In the genomic region with DNA sequence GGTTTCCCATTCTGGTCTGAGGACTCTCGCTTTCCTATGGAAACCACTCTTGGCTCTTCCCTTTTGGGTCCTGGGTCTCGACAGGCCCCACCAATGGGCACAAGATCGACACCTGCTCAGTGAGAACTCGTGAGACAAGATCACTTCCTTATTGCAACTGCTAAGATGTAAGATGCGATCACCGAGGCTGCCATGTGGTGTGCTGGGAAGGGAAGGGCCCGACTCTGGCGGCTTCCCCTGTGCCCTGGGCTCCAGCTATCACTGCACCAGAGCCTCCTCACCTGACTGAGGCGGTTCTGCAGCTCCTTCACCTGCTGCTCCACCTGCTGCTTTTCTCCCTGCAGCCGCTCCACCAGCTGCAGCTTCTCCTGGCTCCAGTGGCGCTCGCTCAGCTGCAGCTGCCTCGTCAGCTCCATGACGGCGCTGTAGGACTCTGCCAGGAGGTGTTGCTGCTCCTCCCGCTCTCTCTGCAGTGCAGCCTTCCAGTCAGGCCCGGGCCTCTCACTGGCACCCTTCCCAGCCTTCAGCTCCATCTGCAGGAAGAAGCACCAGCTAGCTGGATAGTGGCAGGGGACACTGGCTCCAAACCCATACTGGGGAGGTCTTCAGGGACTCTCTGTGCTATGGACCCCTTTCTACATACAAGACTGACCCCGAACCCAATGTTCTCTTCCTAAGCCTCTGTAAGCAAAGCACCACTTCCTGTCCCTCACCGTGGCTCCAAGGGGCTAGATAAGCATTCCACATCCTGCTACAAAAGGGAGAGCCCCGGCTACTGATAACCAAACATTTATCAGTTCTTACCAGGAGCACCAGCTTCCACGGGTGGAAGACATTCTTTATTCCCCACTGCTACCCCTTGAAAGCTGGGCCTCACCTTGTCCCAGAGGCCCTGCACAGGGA, we compare ENCODE assay signal across 9 mouse cellular contexts. TPM values are rescaled to one million over a fixed set of nuclear protein-coding genes. Genes with fewer than 3 reads are reported as not detected.
A peak's percentile ranks its signal among the peaks of the same experiment; 100 is the strongest.
DNase-seq lines count a peak whose midpoint lies in the region; ATAC-seq lines count a peak whose summit lies in the region.
"Had no signal": no experiment of that assay in that cellular context is flagged by ENCODE, and none has a peak within 500 bp of the region (broad histone marks: within the 10 kb centered on the region; RNA-seq: fewer than 3 reads in every experiment).

No protein-coding gene starts in this region.

- H3K4me3 ChIP-seq in embryonic facial prominence, embryonic 10.5 days = peak overlapping the region; percentile 16; the same call in 1 of the 2 replicates
- H3K4me3 ChIP-seq in intestine, embryonic 15.5 days (replicated peaks) = no peak overlapping the region
- H3K4me3 ChIP-seq: myocyte had no signal

- H3K4me1 ChIP-seq in embryonic facial prominence, embryonic 10.5 days = no peaks in the 10 kb centered on the region
- H3K4me1 ChIP-seq in intestine, embryonic 15.5 days (replicated peaks) = no peaks in the 10 kb centered on the region

- peak; percentile 55; the same call in 1 of the 2 replicates for ATAC-seq in intestine, embryonic 15.5 days
- no peak for ATAC-seq in activated CD4-positive, CD25-positive, alpha-beta regulatory T cell, adult 4 months
- no peak for ATAC-seq in inflammation-experienced regulatory T-cells, adult 6 months

- H3K27ac ChIP-seq in embryonic facial prominence, embryonic 10.5 days (replicated peaks) = no peak overlapping the region
- no peak overlapping the region for H3K27ac ChIP-seq in intestine, embryonic 15.5 days

- H3K9me3 ChIP-seq in embryonic facial prominence, embryonic 10.5 days = peaks cover 17% of the 10 kb centered on the region
- no peaks in the 10 kb centered on the region for H3K9me3 ChIP-seq in intestine, embryonic 15.5 days

- H3K4me2 ChIP-seq in intestine, embryonic 15.5 days (replicated peaks) = no peak overlapping the region

- H3K9ac ChIP-seq in intestine, embryonic 15.5 days = no peak overlapping the region

- H3K36me3 ChIP-seq in embryonic facial prominence, embryonic 10.5 days (replicated peaks) = peaks cover 99% of the 10 kb centered on the region
- peaks cover 70% of the 10 kb centered on the region for H3K36me3 ChIP-seq in intestine, embryonic 15.5 days

- DNase-seq in spleen, adult 12 weeks (ENCODE audit: low spot score) = peak; percentile 19
- no peak for DNase-seq in spleen, postnatal 14 days (ENCODE audit: low spot score in 2 of 2)
- no peak for DNase-seq in embryonic facial prominence, embryonic 10.5 days (ENCODE audit: low spot score)
- DNase-seq in right cerebral cortex, postnatal 10 days (ENCODE audit: low spot score in 2 of 2) = peak; percentile 79 to 82
- DNase-seq in kidney, postnatal 4 days = no peak

- 92% methylated on average over 21 of the region's 21 CpGs for WGBS in embryonic facial prominence, embryonic 10.5 days
- WGBS in intestine, embryonic 15.5 days = 88% methylated on average over 21 of the region's 21 CpGs

- no peaks in the 10 kb centered on the region for H3K27me3 ChIP-seq in embryonic facial prominence, embryonic 10.5 days (replicated peaks; ENCODE audit: low read depth, poor library complexity, severe bottlenecking)
- no peaks in the 10 kb centered on the region for H3K27me3 ChIP-seq in intestine, embryonic 15.5 days (replicated peaks)

RNA-seq across cellular contexts. Expression of a gene that starts 20.4 kb away (rescaled TPM):
- polyA plus RNA-seq in embryonic facial prominence, embryonic 10.5 days (2016; fragmentation: Nextera tagmentation; extraction: Ambion mirVana) = 51.7 and 53.8 TPM in 2 replicates
- 28.3 and 29.4 TPM in 2 replicates for polyA plus RNA-seq in intestine, embryonic 15.5 days (2015; fragmentation: Nextera tagmentation; extraction: Ambion mirVana)
- polyA plus RNA-seq in activated CD4-positive, CD25-positive, alpha-beta regulatory T cell, adult 4 months (2017; shearing (Covaris generic)) = 10 to 100 TPM; 16.0 to 17.1 TPM
- 10 to 100 TPM; 10.3 to 34.2 (median 11.3) TPM for polyA plus RNA-seq in inflammation-experienced regulatory T-cells, adult 6 months (2017; shearing (Covaris generic))

RNA-seq across cellular contexts. Expression of a gene that starts 35.5 kb away (rescaled TPM):
- polyA plus RNA-seq in embryonic facial prominence, embryonic 10.5 days (2016; fragmentation: Nextera tagmentation; extraction: Ambion mirVana) = 40.4 and 41.1 TPM in 2 replicates
- 41.7 and 42.9 TPM in 2 replicates for polyA plus RNA-seq in intestine, embryonic 15.5 days (2015; fragmentation: Nextera tagmentation; extraction: Ambion mirVana)
- polyA plus RNA-seq in activated CD4-positive, CD25-positive, alpha-beta regulatory T cell, adult 4 months (2017; shearing (Covaris generic)) = 100 to 1,000 TPM; 107 to 115 TPM
- 100 to 1,000 TPM in 2 of 3 experiments, 10 to 100 TPM in 1; 72.3 to 142 (median 105) TPM for polyA plus RNA-seq in inflammation-experienced regulatory T-cells, adult 6 months (2017; shearing (Covaris generic))

RNA-seq across cellular contexts. Expression of a gene that starts 51.7 kb away (rescaled TPM):
- 4.5 and 4.7 TPM in 2 replicates for polyA plus RNA-seq in embryonic facial prominence, embryonic 10.5 days (2016; fragmentation: Nextera tagmentation; extraction: Ambion mirVana)
- polyA plus RNA-seq in intestine, embryonic 15.5 days (2015; fragmentation: Nextera tagmentation; extraction: Ambion mirVana) = 2.0 and 2.3 TPM in 2 replicates
- polyA plus RNA-seq in activated CD4-positive, CD25-positive, alpha-beta regulatory T cell, adult 4 months (2017; shearing (Covaris generic)) = under 1 TPM in 1 of 2 experiments, not detected in 1; 0.05 TPM
- polyA plus RNA-seq in inflammation-experienced regulatory T-cells, adult 6 months (2017; shearing (Covaris generic)) = under 1 TPM in 1 of 3 experiments, not detected in 2; 0.17 TPM

RNA-seq across cellular contexts. Expression of a gene that starts 59.5 kb away (rescaled TPM):
- not detected in 2 replicates for polyA plus RNA-seq in embryonic facial prominence, embryonic 10.5 days (2016; fragmentation: Nextera tagmentation; extraction: Ambion mirVana)
- not detected in 2 replicates for polyA plus RNA-seq in intestine, embryonic 15.5 days (2015; fragmentation: Nextera tagmentation; extraction: Ambion mirVana)
- polyA plus RNA-seq in activated CD4-positive, CD25-positive, alpha-beta regulatory T cell, adult 4 months (2017; shearing (Covaris generic)) = not detected
- not detected for polyA plus RNA-seq in inflammation-experienced regulatory T-cells, adult 6 months (2017; shearing (Covaris generic))
- polyA plus RNA-seq: myocyte had no signal

Comparison
In these comparisons a context has a peak if more than half of its experiments do, and no peak if none do; other contexts are left out.
1. DNase-seq: peak in spleen, adult 12 weeks (single experiment) and right cerebral cortex, postnatal 10 days (2 of 2); none in spleen, postnatal 14 days (0 of 2), embryonic facial prominence, embryonic 10.5 days (single experiment) and kidney, postnatal 4 days (0 of 2).